Mouse (Mus musculus) left cerebral cortex, adult 2 months (tissue): ENCODE data around the gene Gm20390. TPM values are rescaled to one million over a fixed set of nuclear protein-coding genes. Genes with fewer than 3 reads are reported as not detected.

Experiments used
- DNase-seq, 2 experiments: peaks; one replicate each; pipeline ENCODE4 v3.0.0; 2021 to 2022; ENCODE audit warnings: low spot score in 2 of 2, mixed read lengths in 1 of 2; ENCODE audit errors: extremely low spot score in 1 of 2
- H3K27ac ChIP-seq: fragments of 200-600 bp; 2 replicates; pipeline ENCODE4 v1.8.1; 2022
- H3K4me3 ChIP-seq: fragments of 200-600 bp; 2 replicates; pipeline ENCODE4 v1.8.1; 2022
- CTCF ChIP-seq: fragments of 200-600 bp; IDR thresholded peaks from 2 replicates; pipeline ENCODE4 v1.8.1; 2022; ENCODE audit warnings: antibody characterized with exemption, mild to moderate bottlenecking, moderate library complexity
- intact Hi-C: fragments of 180-260 bp; cut with DNase I; formaldehyde crosslinking; loops from one replicate; pipeline ENCODE4 v1.15.1; 2025
- long read RNA-seq, 2 experiments: library from polyadenylated mRNA; stranded (forward); transcript quantifications; one replicate each; pipeline ENCODE4 v2.0.0; 2021; ENCODE audit warnings: borderline mapping rate in 2 of 2
- total RNA-seq, 2 experiments: library from RNA; stranded (reverse); gene quantifications; 2 replicates each; pipeline ENCODE4 v1.2.3; 2021

Gene Gm20390
- 10 to 100 TPM; 85.3 to 97.9 TPM for total RNA-seq
- long read RNA-seq, experiment 1, partial matches to known transcripts, result 4 of 8 reads
- long read RNA-seq, experiment 1, other reads (novel, unspliced or antisense), result 4 of 8 reads
- long read RNA-seq, experiment 2, partial matches to known transcripts, result 2 of 3 reads
- long read RNA-seq, experiment 2, other reads (novel, unspliced or antisense), result 1 of 3 reads

DNA sequence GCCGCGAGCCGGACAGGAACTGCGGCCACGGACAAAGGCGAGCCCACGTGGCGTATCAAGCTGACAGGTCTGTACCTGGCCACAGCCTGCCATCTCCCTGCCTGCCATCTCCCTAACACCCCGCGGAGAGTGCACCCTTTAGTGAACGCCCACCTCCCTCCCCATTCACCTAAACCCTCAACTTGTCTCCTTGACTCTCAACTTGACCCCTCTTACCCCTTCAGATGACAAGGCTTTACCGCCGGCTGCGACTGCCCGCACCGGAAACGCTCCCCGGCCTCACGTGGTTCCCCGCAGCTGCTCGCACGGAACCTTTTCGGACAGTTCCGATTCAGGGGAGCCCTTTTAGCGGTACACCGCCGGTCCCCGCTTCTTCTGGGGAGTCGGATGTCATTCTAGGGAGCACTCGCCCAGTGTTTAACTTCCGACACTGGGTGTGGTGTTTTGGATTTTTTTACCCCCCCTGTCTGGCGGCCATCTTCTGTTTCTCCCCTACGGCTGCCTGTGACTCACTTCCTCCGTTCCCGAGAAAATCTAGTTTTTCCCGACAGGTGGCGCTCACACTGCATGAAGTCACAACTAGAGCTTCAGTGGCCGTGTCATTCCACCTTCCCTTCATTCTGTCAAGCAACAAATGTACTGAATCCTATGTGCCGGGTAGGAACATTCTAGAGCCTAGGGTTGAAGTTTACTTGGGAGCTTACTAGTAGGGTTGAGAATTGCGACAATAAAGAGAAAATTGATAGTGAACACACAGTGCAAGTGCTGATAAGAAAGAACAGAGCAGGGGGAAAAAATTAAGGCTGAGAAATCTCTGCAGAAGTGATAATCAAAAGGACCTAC is at the start of gene Gm20390, which contains the start of gene Nme1:
TSS of gene Gm20390 (minus strand) at position 289 of the 843 bp plus-strand sequence.
TSS of gene Nme1 (minus strand) at position 517 of the 843 bp plus-strand sequence.
- DNase-seq, result peak; percentile 94 to 99
- H3K27ac ChIP-seq, result peak within 1 kb of the TSS; percentile 94
- intact Hi-C loops, result loop anchor here (1.0 to 10.0 kb wide), 5 partner anchors 27 to 307 kb away; partner anchors contain the start of gene Tob1
- H3K4me3 ChIP-seq, result peak within 1 kb of the TSS; percentile 70
- TF ChIP-seq CTCF, result peak; percentile 82

DNA sequence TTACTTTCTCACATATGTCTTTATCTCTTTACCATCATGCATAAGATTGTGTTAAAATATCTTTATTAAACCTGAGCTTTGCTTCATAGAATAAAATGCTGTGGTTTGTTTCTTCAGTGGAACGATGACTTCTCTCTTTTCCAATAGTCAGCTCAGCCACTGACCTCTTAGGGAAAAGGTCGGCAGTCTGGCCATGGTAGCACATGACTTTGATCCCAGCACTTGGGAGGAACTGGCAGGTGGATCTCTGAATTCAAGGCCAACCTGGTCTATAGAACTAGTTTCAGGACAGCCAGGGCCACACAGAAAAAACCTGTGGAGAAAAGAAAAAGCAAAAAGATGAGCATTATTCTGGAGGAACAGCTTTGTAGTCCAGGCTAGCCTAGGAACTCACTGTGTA is 35.3 kb upstream of the Gm20390 start:
- Histone ChIP-seq H3K4me3 (no peak overlapping the region), H3K27ac (no peak overlapping the region)
- TF ChIP-seq CTCF, result no peak
- intact Hi-C loops, result no loop called here
- DNase-seq, result no peak

DNA sequence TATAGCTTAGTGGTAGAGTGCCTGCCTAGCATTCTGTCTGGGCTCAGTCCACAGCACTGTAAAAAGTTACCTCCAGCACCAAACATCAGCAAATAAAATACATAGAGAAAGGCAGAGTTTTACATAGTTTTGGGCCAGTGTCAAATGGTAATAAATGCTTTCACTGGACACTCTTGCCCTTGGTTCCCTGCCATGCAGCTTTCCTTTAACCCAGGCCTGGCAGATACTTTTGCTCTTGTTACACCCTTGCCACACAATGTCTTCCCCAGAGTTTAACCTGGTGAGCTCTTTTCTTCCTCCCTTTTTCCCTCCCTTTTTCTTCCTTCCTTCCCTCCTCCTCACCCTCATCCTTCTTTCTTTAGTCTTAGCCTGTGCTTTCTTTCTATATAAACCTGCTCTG is 31.2 kb upstream of the Gm20390 start:
- Histone ChIP-seq H3K4me3 (no peak overlapping the region), H3K27ac (no peak overlapping the region)
- intact Hi-C loops, result loop anchor here (5.0 kb wide), 1 partner anchor 42 kb away; the partner anchor contains the start of gene Nme2
- no peak for TF ChIP-seq CTCF
- DNase-seq, result no peak

DNA sequence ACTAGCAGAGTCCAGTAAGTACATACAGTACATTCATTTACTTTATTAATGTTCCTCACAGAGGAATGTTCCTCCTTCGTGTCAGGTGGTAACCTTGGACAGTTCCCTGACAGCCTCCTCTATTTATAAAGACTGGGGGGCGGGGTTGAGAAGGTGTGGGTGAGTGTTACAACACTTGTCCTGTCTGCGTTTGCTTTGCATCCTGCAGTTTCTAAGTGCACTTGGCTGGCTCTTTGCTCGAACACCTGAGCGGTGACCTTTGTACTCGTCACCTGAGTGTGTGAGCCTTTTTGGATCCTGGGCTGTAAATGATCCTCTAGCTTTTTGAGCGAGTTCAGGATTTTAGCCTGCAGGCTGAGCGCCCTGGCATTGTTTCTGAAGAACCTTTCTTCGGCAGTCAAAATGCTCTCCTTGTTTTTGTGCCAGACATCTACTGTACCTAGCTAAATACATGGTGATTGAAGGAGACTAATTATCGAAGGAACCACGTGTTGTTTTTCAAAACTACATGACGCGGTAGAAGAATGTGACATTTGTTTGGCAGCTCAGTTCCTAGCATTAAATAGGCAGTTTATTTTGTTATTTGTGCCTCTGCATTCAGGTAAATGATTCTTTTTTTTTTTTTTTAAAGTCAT is 29.2 kb upstream of the Gm20390 start:
- TF ChIP-seq CTCF, result no peak
- no peak overlapping the region; the same call in 1 of the 2 replicates for H3K27ac ChIP-seq
- peak overlapping the region; percentile 86 for H3K4me3 ChIP-seq
- intact Hi-C loops, result loop anchor here (2.0 to 5.0 kb wide), 2 partner anchors 40 to 48 kb away; partner anchors contain the start of gene Nme2
- DNase-seq, result peak in 1 of 2 experiments; percentile 11

DNA sequence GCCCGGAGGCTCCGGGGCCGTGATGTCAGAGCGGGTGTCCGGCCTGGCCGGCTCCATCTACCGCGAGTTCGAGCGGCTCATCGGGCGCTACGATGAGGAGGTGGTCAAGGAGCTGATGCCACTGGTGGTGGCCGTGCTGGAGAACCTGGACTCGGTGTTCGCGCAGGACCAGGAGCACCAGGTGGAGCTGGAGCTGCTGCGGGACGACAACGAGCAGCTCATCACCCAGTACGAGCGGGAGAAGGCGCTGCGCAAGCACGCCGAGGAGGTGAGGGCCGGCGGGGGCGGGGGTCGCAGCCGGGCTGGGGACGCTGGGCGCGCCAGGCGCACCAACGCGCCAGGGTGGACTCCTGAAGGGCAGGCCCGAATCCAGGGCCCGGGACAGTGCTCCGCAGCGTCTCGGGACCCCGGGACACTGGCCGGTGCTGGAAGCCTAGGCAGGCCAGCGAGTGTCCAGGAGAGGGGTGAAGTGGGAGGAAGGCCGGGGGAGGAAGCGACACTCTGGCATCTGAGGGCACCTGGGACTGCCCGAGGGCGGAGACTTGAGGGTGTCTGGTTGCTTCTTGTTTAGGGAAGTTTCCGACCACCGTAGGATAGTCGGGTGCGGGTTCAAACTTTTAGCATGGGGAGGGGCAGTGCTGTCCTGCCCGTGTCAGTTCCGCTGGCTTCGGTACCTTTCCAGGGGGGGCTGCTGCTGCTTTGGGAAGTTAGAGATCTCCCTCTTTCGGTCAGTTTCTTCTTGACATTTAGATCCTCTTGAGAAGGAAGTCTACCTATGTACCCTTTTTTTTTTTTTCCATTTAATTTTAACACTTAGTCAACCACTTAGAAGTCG is 28.4 kb upstream of the Gm20390 start:
- no peak; the same call in none of the 2 replicates for TF ChIP-seq CTCF
- peak overlapping the region; percentile 81 for H3K27ac ChIP-seq
- peak; percentile 46 to 52 for DNase-seq
- intact Hi-C loops, result loop anchor here (2.0 to 5.0 kb wide), 2 partner anchors 39 to 48 kb away; partner anchors contain the start of gene Nme2
- peak overlapping the region; percentile 86 for H3K4me3 ChIP-seq

DNA sequence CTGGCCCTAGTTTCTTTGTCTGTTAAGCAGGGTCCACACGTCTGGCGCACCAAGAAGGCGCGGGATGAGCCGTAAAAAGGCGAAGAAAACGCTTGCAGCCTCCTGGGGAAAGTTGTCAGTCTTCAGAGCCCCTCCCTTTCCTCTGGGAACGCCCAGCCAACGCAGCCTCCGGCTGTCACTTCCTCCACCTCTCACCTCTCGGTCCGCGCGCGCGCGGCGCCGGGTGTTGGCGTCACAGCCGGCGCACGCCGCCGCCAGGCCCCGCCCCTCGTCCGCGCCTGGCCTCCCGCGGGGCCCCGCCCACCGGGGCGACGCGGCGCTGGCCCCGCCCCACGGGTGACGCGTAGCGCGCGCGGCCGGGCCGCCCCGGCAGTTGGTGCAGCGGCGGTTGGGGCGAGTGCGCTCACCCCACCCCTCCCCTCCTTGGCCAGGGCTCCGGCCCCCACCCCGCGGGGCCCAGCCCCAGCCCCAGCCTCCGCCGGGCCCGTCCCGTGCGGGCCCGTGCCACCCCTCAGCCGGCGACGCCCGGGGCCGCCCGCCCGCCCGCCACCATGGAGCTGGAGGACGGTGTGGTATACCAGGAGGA is 27.7 kb upstream of the Gm20390 start, which contains the start of gene Spag9:
TSS of gene Spag9 (plus strand) at position 372 of the 586 bp plus-strand sequence.
- no peak for TF ChIP-seq CTCF
- H3K4me3 ChIP-seq, result peak within 1 kb of the TSS; percentile 86
- peak within 1 kb of the TSS; percentile 98 for H3K27ac ChIP-seq
- DNase-seq, result peak; percentile 91 to 94
- intact Hi-C loops, result loop anchor here (1.0 to 5.0 kb wide), 3 partner anchors 28 to 49 kb away; partner anchors contain the start of genes Gm20390, Nme1 and Nme2

DNA sequence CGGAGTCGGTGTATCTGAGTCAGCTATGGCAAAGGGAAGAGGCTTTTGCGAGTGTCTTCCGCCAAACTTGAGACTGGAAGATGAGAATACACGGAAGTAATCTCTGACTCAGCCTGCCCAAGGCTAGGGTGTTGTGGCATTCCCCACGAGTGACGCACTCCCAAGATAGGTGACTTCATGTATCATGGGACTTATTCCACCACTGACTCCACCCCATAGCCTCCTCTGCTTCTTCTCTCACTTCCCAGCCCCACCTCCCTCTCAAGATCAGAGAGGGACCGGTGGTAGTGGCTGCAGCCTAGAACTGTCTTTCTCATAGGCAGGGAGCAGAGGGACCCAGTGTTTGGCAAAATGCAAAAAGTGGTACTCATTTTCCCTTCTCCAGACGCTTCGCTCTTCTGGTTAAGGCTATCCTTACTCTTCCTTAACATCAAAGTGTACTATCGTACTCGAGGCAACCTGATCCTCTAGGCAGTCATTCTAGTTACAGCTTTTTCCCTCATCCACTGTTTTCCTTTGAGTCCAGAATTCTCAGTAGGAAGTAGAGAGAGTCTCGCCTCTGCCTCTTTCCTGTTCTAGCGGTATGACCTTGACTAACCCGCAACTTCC is 27.1 kb upstream of the Gm20390 start:
- intact Hi-C loops, result loop anchor here (1.0 to 5.0 kb wide), 2 partner anchors 27 to 38 kb away; partner anchors contain the start of genes Gm20390, Nme1 and Nme2
- no peak for TF ChIP-seq CTCF
- Histone ChIP-seq H3K4me3 (peak overlapping the region; percentile 58), H3K27ac (peak overlapping the region; percentile 98)
- DNase-seq, result peak; percentile 75 to 78

DNA sequence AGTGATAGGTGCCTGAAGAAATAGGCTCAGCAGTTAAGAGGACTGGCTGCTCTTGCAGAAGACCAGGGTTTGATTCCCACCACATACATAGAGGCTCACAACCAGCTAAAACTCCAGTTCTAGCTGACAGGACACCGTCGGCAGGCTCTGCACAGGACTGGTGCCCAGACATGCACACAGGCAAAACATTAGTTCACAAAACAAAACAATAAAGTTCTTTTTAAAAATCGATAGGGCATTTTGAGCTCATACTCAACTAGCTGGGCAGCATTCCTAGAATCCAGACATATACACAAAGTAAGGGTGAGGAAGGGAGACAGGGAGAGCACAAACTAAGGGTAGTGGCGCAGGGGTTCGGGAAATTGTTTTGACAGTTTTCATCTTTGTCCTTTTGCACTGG is 26.4 kb upstream of the Gm20390 start:
- intact Hi-C loops, result no loop called here
- Histone ChIP-seq H3K4me3 (peak overlapping the region; percentile 58), H3K27ac (peak overlapping the region; percentile 98)
- no peak for TF ChIP-seq CTCF
- no peak for DNase-seq

DNA sequence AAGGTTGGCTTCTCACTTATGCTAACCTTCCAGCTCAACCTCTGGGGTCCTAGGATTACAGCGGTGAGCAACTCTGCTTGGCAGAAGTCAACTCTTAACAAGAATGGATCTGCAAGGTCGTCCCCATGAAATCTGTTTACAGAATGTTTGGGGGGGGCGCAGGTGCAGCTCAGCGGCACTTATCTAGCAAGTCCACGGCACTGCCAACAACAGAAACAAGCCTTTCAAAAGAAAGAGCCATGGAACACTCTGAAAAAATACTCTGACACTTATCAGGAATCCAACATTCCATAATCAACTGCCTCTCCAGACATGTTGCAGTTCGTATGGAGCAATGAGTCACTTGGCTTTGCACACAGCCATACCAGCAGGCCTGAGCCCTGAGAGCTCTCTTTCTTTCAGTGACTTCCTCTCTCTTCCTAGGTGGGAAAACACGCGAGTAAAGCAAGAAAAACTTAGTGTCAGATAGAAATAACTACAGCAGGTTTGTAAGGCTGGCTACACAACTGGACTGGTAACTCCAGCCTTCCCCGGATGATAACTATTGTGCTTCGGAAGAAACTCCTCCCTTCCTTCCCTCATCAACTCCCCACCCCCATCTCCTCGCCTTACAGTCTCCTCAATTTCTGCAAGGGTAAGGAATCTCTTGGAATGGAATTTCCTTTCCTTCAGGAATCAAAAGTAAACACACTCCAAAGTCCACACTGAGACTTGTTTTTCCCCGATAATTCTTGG is 20.4 kb upstream of the Gm20390 start:
- DNase-seq, result no peak
- no peak overlapping the region for H3K4me3 ChIP-seq
- peak overlapping the region; percentile 58; the same call in 1 of the 2 replicates for H3K27ac ChIP-seq
- TF ChIP-seq CTCF, result no peak
- intact Hi-C loops, result no loop called here
